Mouse (Mus musculus): ENCODE measurements around the gene Pcsk4. TPM values are rescaled to one million over a fixed set of nuclear protein-coding genes. Genes with fewer than 3 reads are reported as not detected.

Gene Pcsk4
- total and polyA plus RNA-seq, 3 experiments, result 1.4 to 4.9 (median 1.8) TPM

GRCm38 (mm10) chr10:80297526-80298133 is 31.7 kb downstream of the Pcsk4 start:
- H3K4me1 ChIP-seq (ENCODE audit: control insufficient read depth, insufficient read depth, low read length), result peaks cover 10% of the 10 kb centered on the region
- intact Hi-C loops (cut with DNase I), result loop anchor here (10.0 kb wide), 1 partner anchor 257 kb away; no protein-coding TSS in a partner anchor
- no peaks in the 10 kb centered on the region for H3K79me2 ChIP-seq (replicated peaks; ENCODE audit: control insufficient read depth, insufficient read depth, low read length)
- TF ChIP-seq EP300 (IDR thresholded peaks at IDR 0.05; ENCODE audit: insufficient read depth, low read depth, low read length), result no peak
- TF ChIP-seq CTCF (IDR thresholded peaks at IDR 0.05), result no peak
- TF ChIP-seq POLR2A (IDR thresholded peaks at IDR 0.05; ENCODE audit: insufficient read depth, low read depth, low read length), result no peak
- H3K9ac ChIP-seq (ENCODE audit: low read depth, low read length), result no peak overlapping the region
- H3K27ac ChIP-seq, result no peak overlapping the region
- no peaks in the 10 kb centered on the region for H3K36me3 ChIP-seq (ENCODE audit: control insufficient read depth, insufficient read depth, low read length)
- H3K27me3 ChIP-seq (ENCODE audit: control insufficient read depth, insufficient read depth, low read length), result no peaks in the 10 kb centered on the region; the same call in 1 of the 2 replicates
- no peak for DNase-seq
- 52% methylated on average over 8 of the region's 8 CpGs for WGBS
- no peak overlapping the region for H3K4me3 ChIP-seq

- Histone ChIP-seq H3K9ac (ENCODE audit: low read depth, low read length) (no peak overlapping the region), H3K27ac (no peak overlapping the region), H3K4me3 (no peak overlapping the region), H3K27me3 (ENCODE audit: control insufficient read depth, insufficient read depth, low read length) (no peaks in the 10 kb centered on the region; the same call in 1 of the 2 replicates), H3K79me2 (replicated peaks; ENCODE audit: control insufficient read depth, insufficient read depth, low read length) (no peaks in the 10 kb centered on the region), H3K36me3 (ENCODE audit: control insufficient read depth, insufficient read depth, low read length) (no peaks in the 10 kb centered on the region), H3K4me1 (ENCODE audit: control insufficient read depth, insufficient read depth, low read length) (peaks cover 9% of the 10 kb centered on the region)
- DNase-seq, result no peak
- intact Hi-C loops (cut with DNase I), result loop anchor here (10.0 kb wide), 1 partner anchor 258 kb away; no protein-coding TSS in a partner anchor
- WGBS, result 77% methylated on average over 5 of the region's 5 CpGs
- no peak for TF ChIP-seq CTCF (IDR thresholded peaks at IDR 0.05)
- TF ChIP-seq POLR2A (IDR thresholded peaks at IDR 0.05; ENCODE audit: insufficient read depth, low read depth, low read length), result no peak
- no peak for TF ChIP-seq EP300 (IDR thresholded peaks at IDR 0.05; ENCODE audit: insufficient read depth, low read depth, low read length)
Measured at GRCm38 (mm10) chr10:80296824-80297223, 32.5 kb downstream of the Pcsk4 start.

GRCm38 (mm10) chr10:80295618-80296425 is 33.5 kb downstream of the Pcsk4 start, which contains the start of gene Apc2:
Apc2 (plus strand) TSS chr10:80295977.
- H3K27ac ChIP-seq, result peak within 1 kb of the TSS; percentile 41
- intact Hi-C loops (cut with DNase I), result loop anchor here (1.0 to 10.0 kb wide), 4 partner anchors 24 to 259 kb away; partner anchors contain the start of gene 2310011J03Rik

GRCm38 (mm10) chr10:80294788-80295303 is 34.5 kb downstream of the Pcsk4 start:
- Histone ChIP-seq H3K4me3 (no peak overlapping the region), H3K27me3 (ENCODE audit: control insufficient read depth, insufficient read depth, low read length) (no peaks in the 10 kb centered on the region; the same call in 1 of the 2 replicates), H3K79me2 (replicated peaks; ENCODE audit: control insufficient read depth, insufficient read depth, low read length) (no peaks in the 10 kb centered on the region), H3K36me3 (ENCODE audit: control insufficient read depth, insufficient read depth, low read length) (no peaks in the 10 kb centered on the region), H3K27ac (no peak overlapping the region), H3K4me1 (ENCODE audit: control insufficient read depth, insufficient read depth, low read length) (peaks cover 7% of the 10 kb centered on the region), H3K9ac (ENCODE audit: low read depth, low read length) (no peak overlapping the region)
- intact Hi-C loops (cut with DNase I), result loop anchor here (1.0 to 10.0 kb wide), 4 partner anchors 25 to 260 kb away; partner anchors contain the start of gene 2310011J03Rik
- DNase-seq, result no peak
- TF ChIP-seq EP300 (IDR thresholded peaks at IDR 0.05; ENCODE audit: insufficient read depth, low read depth, low read length), result no peak
- TF ChIP-seq CTCF (IDR thresholded peaks at IDR 0.05), result no peak
- TF ChIP-seq POLR2A (IDR thresholded peaks at IDR 0.05; ENCODE audit: insufficient read depth, low read depth, low read length), result no peak
- 58% methylated on average over 7 of the region's 7 CpGs for WGBS

More at GRCm38 (mm10) chr10:80295618-80296425, 33.5 kb downstream of the Pcsk4 start, which contains the start of gene Apc2:
- Histone ChIP-seq H3K4me3 (peak within 1 kb of the TSS; percentile 45), H3K36me3 (ENCODE audit: control insufficient read depth, insufficient read depth, low read length) (no peaks in the 10 kb centered on the region), H3K9ac (ENCODE audit: low read depth, low read length) (peak within 1 kb of the TSS; percentile 51), H3K4me1 (ENCODE audit: control insufficient read depth, insufficient read depth, low read length) (peaks cover 7% of the 10 kb centered on the region), H3K27me3 (ENCODE audit: control insufficient read depth, insufficient read depth, low read length) (no peaks in the 10 kb centered on the region; the same call in 1 of the 2 replicates), H3K79me2 (replicated peaks; ENCODE audit: control insufficient read depth, insufficient read depth, low read length) (no peaks in the 10 kb centered on the region)
- WGBS, result 3% methylated on average over 26 of the region's 26 CpGs
- TF ChIP-seq POLR2A (IDR thresholded peaks at IDR 0.05; ENCODE audit: insufficient read depth, low read depth, low read length) (no peak; the same call in 1 of the 2 replicates), EP300 (IDR thresholded peaks at IDR 0.05; ENCODE audit: insufficient read depth, low read depth, low read length) (peak; percentile 57; the same call in 1 of the 2 replicates), CTCF (IDR thresholded peaks at IDR 0.05) (peak; percentile 88)
- DNase-seq, result peak; percentile 81 to 83

GRCm38 (mm10) chr10:80294311-80294710 is 35.0 kb downstream of the Pcsk4 start:
- Histone ChIP-seq H3K27ac (no peak overlapping the region), H3K4me1 (ENCODE audit: control insufficient read depth, insufficient read depth, low read length) (peaks cover 7% of the 10 kb centered on the region), H3K4me3 (no peak overlapping the region), H3K27me3 (ENCODE audit: control insufficient read depth, insufficient read depth, low read length) (no peaks in the 10 kb centered on the region), H3K36me3 (ENCODE audit: control insufficient read depth, insufficient read depth, low read length) (no peaks in the 10 kb centered on the region), H3K9ac (ENCODE audit: low read depth, low read length) (no peak overlapping the region), H3K79me2 (replicated peaks; ENCODE audit: control insufficient read depth, insufficient read depth, low read length) (no peaks in the 10 kb centered on the region)
- 63% methylated on average over 4 of the region's 4 CpGs for WGBS
- intact Hi-C loops (cut with DNase I), result loop anchor here (2.0 to 10.0 kb wide), 2 partner anchors 80 to 260 kb away; no protein-coding TSS in a partner anchor
- no peak for DNase-seq
- TF ChIP-seq CTCF (IDR thresholded peaks at IDR 0.05), result no peak
- no peak for TF ChIP-seq EP300 (IDR thresholded peaks at IDR 0.05; ENCODE audit: insufficient read depth, low read depth, low read length)
- no peak for TF ChIP-seq POLR2A (IDR thresholded peaks at IDR 0.05; ENCODE audit: insufficient read depth, low read depth, low read length)
